Mouse (Mus musculus) mouse trophoblast stem cell (cell line): Measurements from ENCODE around the gene Pnma5.

ENCODE experiments used
- in situ Hi-C, 2 experiments: fragments of 300-500 bp; cut with MseI, MboI; formaldehyde crosslinking; loops; 2 replicates in 1 of 2; 3 replicates in 1 of 2; pipeline ENCODE4 v1.15.1; 2025

The Pnma5 gene

DNA sequence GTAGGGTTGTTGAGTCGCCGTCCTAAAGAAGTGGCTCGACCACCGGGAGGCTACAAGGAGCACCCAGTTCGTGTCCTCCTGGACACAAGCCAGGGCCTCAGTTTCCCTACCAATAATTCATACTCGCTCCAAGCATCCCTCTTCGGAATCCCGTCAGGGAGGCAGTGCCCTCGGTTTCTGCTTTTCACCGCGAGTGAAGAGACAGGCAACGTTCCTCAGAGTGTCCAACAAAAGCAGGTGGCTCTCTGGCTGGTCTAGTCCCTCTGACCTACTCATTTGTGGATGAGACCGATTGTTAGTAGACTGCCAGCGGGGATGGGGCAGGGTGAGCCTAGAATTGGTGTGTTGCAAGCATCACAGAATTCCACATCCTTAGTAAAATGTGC lies 49.4 kb downstream of the Pnma5 start:
- in situ Hi-C loops: no loop called here

DNA sequence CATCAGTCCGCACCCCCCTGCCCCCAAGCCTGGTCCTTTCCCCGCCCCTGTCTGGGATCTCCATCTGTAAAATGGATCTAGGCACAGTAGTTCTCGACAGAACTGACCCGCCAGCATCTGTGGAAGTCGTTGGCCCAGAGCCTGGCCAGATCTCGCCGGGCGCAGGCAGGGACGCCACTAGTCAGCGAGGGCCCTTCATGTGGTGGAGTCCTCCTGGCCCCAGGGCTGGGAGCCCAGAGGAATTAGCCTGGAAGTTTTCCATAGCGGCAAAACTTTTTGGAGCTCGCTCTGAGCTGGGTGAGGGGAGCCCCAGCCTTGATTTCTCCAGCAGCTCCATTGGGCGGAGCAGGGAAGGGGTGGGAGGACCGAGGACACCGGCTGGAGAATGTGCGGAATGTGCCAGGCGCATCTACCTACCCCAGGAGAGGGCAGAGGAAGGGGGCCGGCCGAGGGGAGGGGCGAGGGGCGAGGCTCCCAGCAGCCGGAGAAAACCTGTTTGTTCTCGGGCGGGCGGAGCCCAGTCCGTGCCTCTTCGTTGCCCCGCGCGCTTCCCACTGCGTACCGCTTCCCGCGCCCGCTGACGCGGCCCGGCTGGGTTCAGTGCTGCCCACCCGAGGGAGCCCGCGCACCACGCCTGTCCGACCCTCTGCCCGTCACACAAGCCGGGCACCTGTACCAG lies 49.9 kb downstream of the Pnma5 start, which contains the start of gene Zfp185:
Gene Zfp185 (plus strand): TSS at position 499 of the 679 bp plus-strand sequence.
- in situ Hi-C loops: no loop called here

DNA sequence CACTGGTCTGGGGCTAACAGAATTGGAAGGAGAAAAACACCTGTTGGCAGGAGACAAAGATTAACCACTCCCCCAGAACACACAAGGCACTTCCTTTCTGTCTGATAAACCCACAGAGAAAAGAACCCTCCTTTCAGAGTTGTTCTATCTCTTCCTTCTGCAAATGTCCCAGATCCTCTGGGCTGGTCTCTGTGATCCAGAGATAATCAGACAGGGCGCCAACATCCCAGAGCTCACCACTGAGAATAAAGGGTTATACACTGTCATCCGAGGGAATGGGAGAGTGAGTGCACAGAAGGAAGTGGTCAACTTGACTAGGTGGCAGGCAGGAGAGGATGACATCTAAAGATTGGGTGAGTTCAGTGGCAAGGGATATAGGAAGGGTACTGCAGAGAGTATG lies 51.3 kb downstream of the Pnma5 start:
- in situ Hi-C loops: no loop called here
